Mouse (Mus musculus): ENCODE data around the gene Notum.
"Not testable (repeated sequence)": the region's sequence is repeated elsewhere in the genome, so short reads cannot be mapped to it uniquely, and the experiment has no call there.

Notum gene

GRCm38 (mm10) chr11:120661076-120661460, at the start of gene Notum:
Gene Notum, minus strand, starts transcription at chr11:120661175.
- DNase-seq, result no peak

DNA sequence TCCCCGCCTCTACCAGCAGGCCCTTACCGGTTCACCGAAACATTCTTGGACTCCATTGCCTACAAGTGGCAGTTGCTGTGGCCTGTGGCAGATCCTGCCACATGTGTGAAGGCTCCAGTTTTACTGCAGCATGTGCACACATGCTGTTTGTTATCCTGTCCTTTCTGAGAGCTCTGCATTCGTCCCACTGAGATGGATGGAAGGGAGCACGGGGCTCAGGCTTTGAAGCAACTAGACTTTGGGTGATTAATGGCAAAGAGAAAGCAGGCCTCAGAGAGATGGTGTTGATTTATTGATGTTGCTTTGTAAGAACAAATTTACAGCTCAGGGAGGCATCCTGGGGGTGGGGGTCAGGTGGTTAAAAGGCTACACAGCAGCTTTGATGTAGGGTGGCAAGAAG, 49.7 kb upstream of the Notum start:
- DNase-seq, result no peak

DNA sequence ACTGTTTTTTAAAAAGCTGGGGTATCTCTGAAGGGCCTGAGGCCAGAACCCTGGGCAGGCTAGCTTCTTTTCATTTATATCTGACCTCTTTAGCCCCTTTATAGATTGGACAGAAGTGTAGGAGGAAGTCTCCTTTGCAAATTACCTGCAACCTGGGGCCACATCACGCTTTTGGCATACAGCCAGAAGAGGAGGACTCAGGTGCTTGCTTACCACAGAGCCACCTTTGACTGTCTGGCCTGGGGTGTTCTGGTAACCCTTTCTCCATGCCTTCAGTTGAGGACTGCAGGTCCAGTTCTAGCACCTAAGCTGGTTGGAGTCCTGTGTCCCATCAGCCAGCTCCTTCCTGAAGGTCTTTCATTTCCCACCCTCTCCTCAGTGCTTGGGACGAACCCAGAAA, 48.6 kb upstream of the Notum start:
- DNase-seq, result no peak

DNA sequence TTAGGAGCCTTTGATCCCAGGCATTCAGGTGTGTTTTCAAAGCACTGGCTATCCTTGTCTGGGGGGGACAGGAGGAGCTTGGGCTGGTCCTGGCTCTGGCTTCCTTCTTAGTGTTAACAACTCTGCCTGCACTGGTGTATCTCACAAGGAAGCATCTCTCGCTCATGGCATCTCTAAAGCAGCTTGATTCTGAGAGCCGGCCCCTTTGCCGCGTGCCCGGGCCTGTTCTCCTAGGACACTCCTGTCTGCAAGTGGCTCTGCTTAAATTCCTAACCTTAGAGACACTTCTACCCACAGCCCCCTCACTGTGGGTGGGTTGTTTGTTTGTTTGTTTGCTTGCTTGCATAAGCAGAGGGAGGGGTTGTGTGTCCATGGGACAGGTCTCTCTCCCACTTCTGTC, 47.0 kb upstream of the Notum start:
- no peak for DNase-seq

DNA sequence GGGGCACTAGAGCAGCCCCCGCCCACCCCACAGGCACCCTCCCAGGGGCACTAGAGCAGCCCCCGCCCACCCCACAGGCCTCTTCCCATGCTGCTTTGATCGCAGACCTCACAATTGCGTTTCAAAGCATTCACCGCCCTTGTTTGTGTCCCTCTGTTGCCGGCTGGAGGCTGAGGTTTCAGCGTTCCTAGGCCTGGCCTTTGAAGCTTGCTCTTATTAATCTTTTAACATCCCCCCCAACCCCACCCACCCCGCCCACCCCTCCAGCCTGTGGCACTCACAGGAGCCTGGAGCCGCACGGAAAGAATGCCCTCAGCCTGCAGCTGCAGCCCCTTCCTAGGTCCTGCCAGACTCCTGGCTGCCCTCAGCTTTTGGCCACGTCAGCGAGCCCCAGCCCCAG, 46.2 kb upstream of the Notum start:
- DNase-seq, result no peak

DNA sequence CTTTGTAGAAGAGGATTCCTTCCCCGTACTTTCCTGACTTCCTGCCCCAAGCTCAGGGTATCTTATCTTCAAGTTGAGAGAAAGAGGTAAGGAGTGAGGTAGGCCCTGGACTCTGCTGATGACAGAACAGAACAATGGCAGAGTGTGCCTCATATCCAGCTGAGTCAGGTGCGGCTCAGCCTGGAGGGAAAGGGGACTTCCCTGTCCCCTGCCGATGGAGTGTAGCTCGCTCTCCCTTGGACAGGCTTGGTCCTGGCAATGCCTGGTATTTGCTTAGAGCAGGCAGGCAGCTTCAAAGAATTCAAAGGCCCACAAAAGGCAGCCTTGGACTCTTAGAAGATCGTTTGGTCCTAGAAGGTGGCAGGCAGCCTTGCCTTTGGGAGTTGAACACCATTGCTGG, 45.1 kb upstream of the Notum start:
- no peak for DNase-seq

GRCm38 (mm10) chr11:120704486-120705325, 43.7 kb upstream of the Notum start:
- no peak for DNase-seq

- DNase-seq, result no peak
Measured at GRCm38 (mm10) chr11:120703696-120704454, 42.9 kb upstream of the Notum start.

GRCm38 (mm10) chr11:120697741-120698140, 36.8 kb upstream of the Notum start:
- DNase-seq, result no peak

DNA sequence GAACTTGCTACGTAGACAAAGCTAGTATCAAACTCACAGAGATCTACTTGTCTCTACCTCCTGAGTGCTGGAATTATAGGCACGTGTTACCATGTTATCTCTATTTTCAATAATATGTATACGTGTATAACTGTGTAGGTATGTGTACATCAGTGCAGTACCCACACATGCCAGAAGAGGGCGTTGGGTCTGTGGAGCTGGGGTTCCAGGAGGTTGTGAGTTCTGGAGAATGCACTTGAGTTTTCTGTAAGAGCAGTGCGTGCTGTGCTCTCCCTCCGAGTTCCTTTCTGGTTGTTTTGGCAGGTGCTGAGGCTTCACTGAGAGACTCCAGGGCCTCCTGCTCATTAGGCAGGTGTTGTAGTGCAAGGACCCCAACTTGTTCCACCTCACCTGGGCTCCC, 35.6 kb upstream of the Notum start:
- no peak for DNase-seq

- DNase-seq, result no peak
Measured at GRCm38 (mm10) chr11:120695641-120696040, 34.7 kb upstream of the Notum start.

DNA sequence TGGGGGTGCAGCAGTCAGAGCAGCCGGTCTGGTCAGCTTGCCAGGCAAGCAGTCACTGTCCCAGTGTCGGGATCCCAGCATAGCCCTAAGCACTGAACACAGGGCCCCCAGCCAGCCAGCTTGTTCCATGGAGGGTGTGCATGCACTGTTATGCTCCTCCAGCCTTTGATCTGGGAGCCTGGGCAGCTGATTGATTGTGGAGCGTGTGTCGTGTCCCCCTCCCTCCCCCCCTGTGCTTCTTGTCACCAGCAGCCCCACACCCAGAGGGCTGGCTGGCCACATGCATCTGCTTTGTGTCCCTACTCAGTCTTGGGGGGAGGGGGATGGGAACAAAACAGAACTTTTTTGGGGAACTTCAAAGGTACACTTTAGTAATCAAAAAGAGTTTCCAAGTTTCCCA, 34.2 kb upstream of the Notum start:
- DNase-seq, result no peak

- DNase-seq, result no peak
Measured at GRCm38 (mm10) chr11:120693461-120693860, 32.5 kb upstream of the Notum start.

- DNase-seq, result no peak
Measured at GRCm38 (mm10) chr11:120692471-120693011, 31.6 kb upstream of the Notum start.

DNA sequence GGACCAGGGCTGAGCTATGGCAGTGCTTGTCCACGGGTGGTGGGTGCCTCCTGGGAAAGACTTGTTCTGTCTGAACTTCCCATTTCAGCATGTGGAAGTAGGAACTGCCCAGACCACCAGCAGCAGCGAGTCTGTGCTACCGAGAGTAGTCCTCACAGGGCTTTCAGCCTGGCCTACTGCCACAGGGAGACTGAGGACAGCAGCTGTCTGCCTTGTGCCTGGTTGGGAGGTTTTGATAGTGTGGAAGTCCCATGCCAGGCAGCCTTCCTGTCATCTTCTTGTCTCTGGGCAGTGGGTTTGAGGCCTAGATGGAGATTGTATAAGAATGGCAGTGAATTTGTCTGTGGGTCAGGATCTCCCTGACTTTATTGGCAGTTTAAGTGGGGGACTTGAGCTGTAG, 28.4 kb upstream of the Notum start:
- no peak for DNase-seq

GRCm38 (mm10) chr11:120686650-120687272, 25.8 kb upstream of the Notum start:
- no peak for DNase-seq

DNA sequence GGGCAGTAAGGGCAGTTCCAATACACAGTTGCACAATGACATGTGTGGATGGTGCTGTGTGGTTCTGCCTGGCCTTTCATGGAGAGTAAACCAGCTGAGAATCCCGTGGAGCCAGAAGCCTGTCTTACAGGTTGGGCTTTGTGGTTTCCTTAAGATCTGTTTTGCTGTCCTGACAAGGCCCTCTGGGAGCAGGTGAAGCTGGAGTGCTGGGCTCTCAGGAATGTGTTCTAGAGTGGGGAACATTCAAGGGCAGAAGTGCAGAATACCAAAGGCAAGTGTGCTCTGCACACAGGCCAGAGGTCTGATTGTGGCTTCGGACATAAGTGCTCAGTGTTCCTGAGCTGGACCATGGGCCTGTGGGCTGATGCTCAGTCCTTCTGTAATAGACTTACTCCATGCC, 23.7 kb upstream of the Notum start:
- no peak for DNase-seq

DNA sequence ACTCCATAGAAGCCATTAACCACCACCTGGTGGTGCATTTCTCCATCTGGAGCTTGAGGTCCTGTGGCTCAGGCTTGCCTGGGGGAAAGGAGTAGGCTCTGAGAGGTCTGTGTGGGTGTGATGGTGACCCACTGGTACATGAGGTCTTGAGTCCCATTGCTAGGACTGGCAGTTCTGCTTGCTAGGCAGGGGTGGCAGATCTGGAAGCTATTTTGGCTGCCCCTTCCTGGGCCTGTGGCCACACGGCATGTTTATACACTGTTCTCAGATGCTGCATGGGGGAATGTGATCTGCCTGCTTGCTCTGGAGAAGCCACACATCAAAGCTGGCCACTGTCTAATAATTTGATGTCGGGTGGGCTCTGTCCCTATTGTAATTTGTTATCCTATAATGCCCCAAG, 23.1 kb upstream of the Notum start:
- no peak for DNase-seq

DNA sequence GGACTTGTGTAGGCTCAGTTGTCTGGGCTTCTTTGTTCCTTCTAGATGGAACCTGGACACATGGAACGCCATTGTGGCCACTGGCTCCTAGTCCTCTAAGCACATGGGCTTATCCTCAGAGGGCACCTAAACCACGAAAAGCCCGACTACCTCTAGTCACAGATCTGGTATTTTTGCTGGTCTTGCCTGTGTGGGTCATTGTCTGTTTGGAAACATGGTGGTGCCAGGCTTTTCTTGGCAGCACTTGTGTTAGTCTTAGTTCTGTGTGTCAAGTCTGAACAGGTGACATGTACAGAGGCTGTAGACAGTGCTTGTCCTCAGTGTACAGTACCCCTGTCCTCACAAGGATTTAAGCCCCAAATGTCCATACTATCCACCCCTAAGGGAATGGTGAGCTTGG, 22.6 kb upstream of the Notum start:
- no peak for DNase-seq

DNA sequence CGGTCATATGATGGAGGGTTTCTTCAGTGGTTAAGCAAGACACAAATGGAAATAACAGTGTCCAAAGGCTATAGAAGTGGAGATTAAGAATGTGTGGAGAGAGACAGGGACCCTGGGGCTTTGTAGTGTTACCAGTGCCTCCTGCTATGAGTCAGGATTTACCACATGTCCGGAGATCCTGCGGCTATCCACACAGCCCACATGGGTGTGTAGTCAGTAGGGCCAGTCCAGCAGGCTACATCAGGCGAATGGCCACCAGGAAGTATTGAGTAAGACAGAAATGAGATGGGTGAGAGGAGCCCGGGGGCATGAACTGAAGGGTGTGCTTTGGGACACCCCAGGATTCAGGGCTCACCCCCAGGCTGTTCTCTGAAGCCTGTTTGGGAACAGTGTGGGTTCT, 21.7 kb upstream of the Notum start:
- no peak for DNase-seq

GRCm38 (mm10) chr11:120679909-120680308, 18.9 kb upstream of the Notum start:
- DNase-seq, result no peak

DNA sequence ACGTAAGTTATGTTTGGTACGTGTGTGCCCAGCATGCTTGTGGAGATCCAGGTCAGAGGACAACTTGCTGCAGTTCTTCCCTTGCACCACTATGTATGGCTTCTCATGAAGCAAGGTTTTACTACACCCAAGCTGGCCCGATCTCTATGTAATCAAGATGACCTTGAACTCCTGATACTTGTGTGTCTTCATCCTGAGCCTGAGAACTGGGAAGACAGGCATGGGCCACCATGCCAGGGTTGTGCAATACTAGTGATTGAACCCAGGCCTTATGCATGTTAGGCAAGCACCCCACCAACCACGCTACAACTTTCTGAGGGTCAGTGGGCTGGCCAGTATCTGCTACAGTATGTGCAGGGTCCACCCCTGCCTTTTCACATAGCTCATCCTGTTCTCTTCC, 16.0 kb upstream of the Notum start:
- no peak for DNase-seq

- DNase-seq, result not testable (repeated sequence)
Measured at GRCm38 (mm10) chr11:120675875-120676274, 14.9 kb upstream of the Notum start.

Measured in cerebellum, adult 9-11 months (tissue).